Mouse (Mus musculus): ENCODE measurements around the gene Coro2b. TPM values are rescaled to one million over a fixed set of nuclear protein-coding genes. Genes with fewer than 3 reads are reported as not detected.

Gene Coro2b
- polyA plus RNA-seq, 1 experiment: 2.8 TPM

DNA sequence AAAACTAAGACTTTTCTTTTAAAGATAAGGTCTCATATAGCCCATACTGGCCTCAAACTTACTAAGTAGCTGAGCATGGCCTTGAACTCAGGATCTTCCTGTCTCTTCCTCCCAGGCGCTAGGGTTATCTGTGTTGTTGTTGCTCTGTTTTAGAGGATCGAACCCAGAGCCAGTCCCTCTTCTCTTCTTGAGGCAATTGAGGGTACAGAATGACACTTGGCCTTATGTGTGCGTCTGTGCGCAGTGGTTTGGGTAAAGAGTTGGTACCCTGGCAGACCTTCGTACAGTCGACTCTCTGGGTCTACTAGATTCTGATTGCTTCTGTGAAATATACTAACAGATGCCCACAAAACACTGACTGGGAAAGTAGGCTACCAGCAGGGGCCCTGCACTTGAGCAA is 114.9 kb downstream of the Coro2b start:
- TF ChIP-seq CTCF (IDR thresholded peaks at IDR 0.05; ENCODE audit: control insufficient read depth, insufficient read depth, low read length): no peak
- TF ChIP-seq POLR2A (IDR thresholded peaks at IDR 0.05; ENCODE audit: borderline replicate concordance, control insufficient read depth, low read depth, low read length): no peak
- Histone ChIP-seq H3K27ac (ENCODE audit: control insufficient read depth, insufficient read depth, low read depth, low read length, poor library complexity) (no peak overlapping the region), H3K4me3 (replicated peaks; ENCODE audit: control insufficient read depth, low read depth, low read length) (no peak overlapping the region), H3K4me1 (ENCODE audit: control insufficient read depth, insufficient read depth, low read length) (no peaks in the 10 kb centered on the region; the same call in 1 of the 2 replicates)
- WGBS: 90% methylated on average over 6 of the region's 6 CpGs

- peak overlapping the region; percentile 33; the same call in 1 of the 2 replicates for H3K27ac ChIP-seq (ENCODE audit: control insufficient read depth, insufficient read depth, low read depth, low read length, poor library complexity)
- TF ChIP-seq CTCF (IDR thresholded peaks at IDR 0.05; ENCODE audit: control insufficient read depth, insufficient read depth, low read length) (no peak), POLR2A (IDR thresholded peaks at IDR 0.05; ENCODE audit: borderline replicate concordance, control insufficient read depth, low read depth, low read length) (0 out of 2 replicates have a peak, but pooled peaks have one; percentile 35)
- H3K4me1 ChIP-seq (ENCODE audit: control insufficient read depth, insufficient read depth, low read length): no peaks in the 10 kb centered on the region; the same call in 1 of the 2 replicates
- under 1% methylated on average over 13 of the region's 13 CpGs for WGBS
- H3K4me3 ChIP-seq (replicated peaks; ENCODE audit: control insufficient read depth, low read depth, low read length): peak overlapping the region; percentile 59
Measured at GRCm38 (mm10) chr9:62421027-62421426, 115.8 kb downstream of the Coro2b start.

DNA sequence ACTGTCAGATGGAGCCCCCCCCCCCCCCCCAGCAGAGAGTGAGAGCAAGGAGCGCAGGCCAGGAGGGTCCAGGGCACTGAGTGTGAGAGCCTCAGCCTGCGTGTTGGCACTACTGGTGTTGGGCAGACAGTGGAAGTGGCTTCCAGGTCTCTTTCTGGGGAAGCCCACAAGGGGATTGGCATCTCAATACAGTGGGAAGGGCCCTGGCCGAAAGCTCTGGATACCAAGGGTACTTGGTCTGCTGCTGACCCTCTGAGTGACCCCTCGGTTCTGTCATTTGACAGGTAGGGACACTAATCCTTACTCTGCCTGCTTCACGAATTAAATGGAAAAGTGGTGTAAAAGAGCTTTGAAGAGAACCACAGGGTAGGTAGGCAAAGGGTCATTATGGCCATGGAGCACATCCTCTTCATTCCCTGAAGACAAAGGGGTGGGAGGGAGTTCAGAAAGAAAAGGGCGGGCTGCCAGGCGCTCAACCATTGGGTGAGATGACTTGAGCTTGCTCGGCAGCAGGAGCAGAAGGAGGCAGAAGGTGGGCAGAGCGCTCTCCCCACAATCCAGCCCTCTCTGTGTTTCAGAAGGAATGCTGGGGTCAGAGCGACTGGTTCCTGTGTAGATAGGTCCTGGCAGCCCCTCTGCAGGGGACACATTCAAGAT is 116.5 kb downstream of the Coro2b start:
- Histone ChIP-seq H3K27ac (ENCODE audit: control insufficient read depth, insufficient read depth, low read depth, low read length, poor library complexity) (peak overlapping the region; percentile 33; the same call in 1 of the 2 replicates), H3K4me1 (ENCODE audit: control insufficient read depth, insufficient read depth, low read length) (no peaks in the 10 kb centered on the region; the same call in 1 of the 2 replicates), H3K4me3 (replicated peaks; ENCODE audit: control insufficient read depth, low read depth, low read length) (no peak overlapping the region)
- WGBS: 75% methylated on average over 10 of the region's 10 CpGs
- TF ChIP-seq POLR2A (IDR thresholded peaks at IDR 0.05; ENCODE audit: borderline replicate concordance, control insufficient read depth, low read depth, low read length) (no peak), CTCF (IDR thresholded peaks at IDR 0.05; ENCODE audit: control insufficient read depth, insufficient read depth, low read length) (no peak)

- H3K4me3 ChIP-seq (replicated peaks; ENCODE audit: control insufficient read depth, low read depth, low read length): no peak overlapping the region
- H3K27ac ChIP-seq (ENCODE audit: control insufficient read depth, insufficient read depth, low read depth, low read length, poor library complexity): no peak overlapping the region
- TF ChIP-seq POLR2A (IDR thresholded peaks at IDR 0.05; ENCODE audit: borderline replicate concordance, control insufficient read depth, low read depth, low read length) (no peak), CTCF (IDR thresholded peaks at IDR 0.05; ENCODE audit: control insufficient read depth, insufficient read depth, low read length) (peak; percentile 39; the same call in 1 of the 2 replicates)
- WGBS: 58% methylated on average over 5 of the region's 5 CpGs
- H3K4me1 ChIP-seq (ENCODE audit: control insufficient read depth, insufficient read depth, low read length): no peaks in the 10 kb centered on the region; the same call in 1 of the 2 replicates
Measured at GRCm38 (mm10) chr9:62418742-62419141, 118.1 kb downstream of the Coro2b start.

- no peaks in the 10 kb centered on the region for H3K4me1 ChIP-seq (ENCODE audit: control insufficient read depth, insufficient read depth, low read length)
- TF ChIP-seq POLR2A (IDR thresholded peaks at IDR 0.05; ENCODE audit: borderline replicate concordance, control insufficient read depth, low read depth, low read length): no peak
- TF ChIP-seq CTCF (IDR thresholded peaks at IDR 0.05; ENCODE audit: control insufficient read depth, insufficient read depth, low read length): no peak
- no peak overlapping the region for H3K27ac ChIP-seq (ENCODE audit: control insufficient read depth, insufficient read depth, low read depth, low read length, poor library complexity)
- H3K4me3 ChIP-seq (replicated peaks; ENCODE audit: control insufficient read depth, low read depth, low read length): no peak overlapping the region
- WGBS: 46% methylated on average over 5 of the region's 5 CpGs
Measured at GRCm38 (mm10) chr9:62407357-62408146, 129.3 kb downstream of the Coro2b start.

DNA sequence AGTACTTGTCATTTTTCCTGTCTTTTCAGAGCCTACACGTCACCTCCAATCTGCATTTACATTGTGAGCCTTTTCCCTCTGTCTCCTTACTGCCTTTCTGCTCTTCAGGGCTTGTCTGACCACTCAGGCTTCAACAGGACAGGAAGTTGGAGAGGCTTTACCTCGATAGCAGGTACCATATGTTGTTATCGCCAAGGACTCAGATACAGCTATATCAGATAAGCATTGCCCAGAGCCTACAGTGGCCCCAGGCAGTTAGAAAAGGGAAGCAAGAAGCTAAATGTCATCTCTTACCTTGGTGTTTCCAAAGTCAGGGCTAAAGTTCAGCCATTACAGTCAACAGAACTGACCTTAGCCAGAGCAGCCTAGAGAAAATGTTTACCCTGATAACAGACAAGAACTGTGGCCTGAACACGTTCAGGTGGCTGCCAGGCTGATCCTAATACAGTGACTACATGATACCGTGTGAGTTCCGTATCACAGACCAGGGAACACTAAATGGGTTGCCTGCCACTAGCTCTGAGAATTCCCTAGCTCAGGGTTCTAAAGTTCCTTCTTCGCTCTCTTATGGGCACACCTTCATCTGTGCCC is 130.3 kb downstream of the Coro2b start:
- no peak for TF ChIP-seq POLR2A (IDR thresholded peaks at IDR 0.05; ENCODE audit: borderline replicate concordance, control insufficient read depth, low read depth, low read length)
- TF ChIP-seq CTCF (IDR thresholded peaks at IDR 0.05; ENCODE audit: control insufficient read depth, insufficient read depth, low read length): no peak
- H3K4me3 ChIP-seq (replicated peaks; ENCODE audit: control insufficient read depth, low read depth, low read length): no peak overlapping the region
- WGBS: 54% methylated on average over 7 of the region's 7 CpGs
- no peak overlapping the region for H3K27ac ChIP-seq (ENCODE audit: control insufficient read depth, insufficient read depth, low read depth, low read length, poor library complexity)
- H3K4me1 ChIP-seq (ENCODE audit: control insufficient read depth, insufficient read depth, low read length): no peaks in the 10 kb centered on the region

GRCm38 (mm10) chr9:62401589-62401988 is 135.3 kb downstream of the Coro2b start:
- TF ChIP-seq CTCF (IDR thresholded peaks at IDR 0.05; ENCODE audit: control insufficient read depth, insufficient read depth, low read length): no peak
- TF ChIP-seq POLR2A (IDR thresholded peaks at IDR 0.05; ENCODE audit: borderline replicate concordance, control insufficient read depth, low read depth, low read length): no peak
- 69% methylated on average over 1 of the region's 1 CpGs for WGBS
- Histone ChIP-seq H3K4me3 (replicated peaks; ENCODE audit: control insufficient read depth, low read depth, low read length) (no peak overlapping the region), H3K4me1 (ENCODE audit: control insufficient read depth, insufficient read depth, low read length) (no peaks in the 10 kb centered on the region), H3K27ac (ENCODE audit: control insufficient read depth, insufficient read depth, low read depth, low read length, poor library complexity) (no peak overlapping the region)
